Mouse (Mus musculus) neural tube, embryonic 14.5 days (tissue): Measurements from ENCODE around the gene Ppif. TPM values are rescaled to one million over a fixed set of nuclear protein-coding genes. Genes with fewer than 3 reads are reported as not detected.

Source experiments
- ATAC-seq: fragments of 200-750 bp; cut with Nextera tagmentation; 2 replicates; pipeline ENCODE4 v1.8.0; 2017; ENCODE audit warnings: low read depth, mild to moderate bottlenecking, moderate TSS enrichment, moderate library complexity
- H3K27ac ChIP-seq: fragments of 300-500 bp; sonication (generic); 2 replicates; pipeline ENCODE4 v1.5.1; 2014; ENCODE audit warnings: low read depth, mild to moderate bottlenecking, control low read depth, low read length, moderate library complexity, mixed read lengths
- H3K27me3 ChIP-seq: fragments of 300-500 bp; sonication (generic); 2 replicates; pipeline ENCODE4 v1.6.1; 2014; ENCODE audit warnings: low read length; ENCODE audit not compliant: control insufficient read depth, insufficient read depth
- H3K36me3 ChIP-seq: fragments of 300-500 bp; sonication (generic); 2 replicates; pipeline ENCODE4 v1.6.1; 2014; ENCODE audit warnings: low read length, mixed read lengths; ENCODE audit not compliant: control insufficient read depth, insufficient read depth
- H3K4me1 ChIP-seq: fragments of 300-500 bp; sonication (generic); 2 replicates; pipeline ENCODE4 v1.6.1; 2014; ENCODE audit warnings: low read length; ENCODE audit not compliant: control insufficient read depth, insufficient read depth
- H3K4me2 ChIP-seq: fragments of 300-500 bp; sonication (generic); 2 replicates; pipeline ENCODE4 v1.6.1; 2014; ENCODE audit warnings: mild to moderate bottlenecking, low read depth, low read length, control low read depth
- H3K4me3 ChIP-seq: fragments of 300-500 bp; sonication (generic); 2 replicates; pipeline ENCODE4 v1.5.1; 2014; ENCODE audit warnings: low read depth, low read length, control low read depth, mixed read lengths
- H3K9ac ChIP-seq: fragments of 300-500 bp; sonication (generic); replicated peaks from 2 replicates; pipeline ENCODE4 v1.6.1; 2014; ENCODE audit warnings: low read depth, mild to moderate bottlenecking, control low read depth, low read length, mixed read lengths
- H3K9me3 ChIP-seq: fragments of 300-500 bp; sonication (generic); 2 replicates; pipeline ENCODE4 v1.6.1; 2016; ENCODE audit warnings: low read length; ENCODE audit not compliant: control insufficient read depth
- WGBS: fragments of 180-500 bp; shearing (Covaris S2); extraction: QIAGEN DNeasy Blood & Tissue Kit; methylation state at CpG from one replicate; pipeline ENCODE4 v1.1.7; 2014; 5-methylcytosine and 5-hydroxymethylcytosine counted together
- polyA plus RNA-seq: library from polyadenylated mRNA; unstranded; fragments of >200 nt; fragmentation: Nextera tagmentation; extraction: Ambion mirVana; gene quantifications from 2 replicates; pipeline ENCODE4 v1.2.1, GENCODE M21; 2014

The Ppif gene
- polyA plus RNA-seq, 1 experiment from 2014 or later = 41.2 TPM

DNA sequence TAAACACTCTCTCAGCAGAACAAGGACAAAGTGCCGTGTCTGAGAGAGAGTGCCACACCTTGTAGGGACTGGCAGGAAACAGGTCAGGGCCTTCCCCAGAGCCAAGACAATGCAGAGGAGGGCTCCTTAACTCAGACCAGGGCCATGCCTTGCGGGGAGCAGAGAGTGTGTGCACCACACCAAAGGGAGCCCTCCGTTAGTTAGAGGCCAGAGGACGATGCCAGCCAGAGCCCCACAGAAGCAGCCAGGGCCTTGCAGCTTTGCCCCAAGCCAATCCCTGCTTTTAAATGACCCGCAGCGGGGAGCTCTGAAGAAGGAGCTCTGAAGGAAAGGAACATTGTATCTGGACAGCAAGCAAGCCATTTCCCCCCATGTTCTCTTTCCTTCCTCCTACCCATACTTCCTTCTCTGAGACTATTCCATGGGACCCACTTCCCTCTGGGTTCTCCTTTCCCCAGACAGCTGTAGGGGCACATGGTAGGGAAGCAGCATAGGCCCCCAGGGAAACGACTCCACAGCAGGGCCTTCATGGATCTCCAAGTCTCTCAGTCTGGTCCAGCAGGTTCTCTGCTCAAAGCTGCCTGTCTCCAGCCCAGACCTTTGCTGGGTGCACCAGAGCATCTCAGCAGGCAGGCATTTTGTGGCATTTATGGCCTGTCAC is 30.2 kb upstream of the Ppif start:
- Histone ChIP-seq H3K27me3 (no peaks in the 10 kb centered on the region), H3K4me3 (no peak overlapping the region), H3K4me2 (no peak overlapping the region), H3K9me3 (no peaks in the 10 kb centered on the region), H3K36me3 (peaks cover 55% of the 10 kb centered on the region), H3K27ac (no peak overlapping the region), H3K4me1 (no peaks in the 10 kb centered on the region), H3K9ac (no peak overlapping the region)
- WGBS = 82% methylated on average over 7 of the region's 7 CpGs
- no peak for ATAC-seq

DNA sequence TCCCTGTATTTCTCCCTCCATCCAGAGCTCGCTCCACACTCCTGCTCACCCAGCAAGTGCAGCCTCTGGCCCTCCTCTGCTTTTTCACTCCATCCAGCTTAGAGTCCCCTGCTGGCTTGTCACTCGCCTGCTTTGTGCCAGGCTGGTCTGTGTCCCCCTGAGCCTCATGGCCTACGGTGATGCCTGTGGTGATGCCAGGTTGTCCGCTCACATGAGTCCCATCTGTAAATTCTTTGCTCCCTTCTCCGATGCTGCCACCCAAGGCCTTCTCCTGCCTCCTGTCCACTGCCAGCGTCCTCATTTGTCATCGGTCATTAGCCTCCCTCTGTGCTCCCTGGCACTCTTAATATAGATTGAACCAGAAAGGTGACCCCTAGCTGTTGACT is 29.7 kb upstream of the Ppif start:
- Histone ChIP-seq H3K9me3 (no peaks in the 10 kb centered on the region), H3K4me1 (no peaks in the 10 kb centered on the region), H3K9ac (no peak overlapping the region; the same call in 1 of the 2 replicates), H3K4me3 (no peak overlapping the region), H3K27ac (peak overlapping the region; percentile 35; the same call in 1 of the 2 replicates), H3K4me2 (no peak overlapping the region), H3K36me3 (peaks cover 49% of the 10 kb centered on the region), H3K27me3 (no peaks in the 10 kb centered on the region)
- 53% methylated on average over 7 of the region's 7 CpGs for WGBS
- ATAC-seq = no peak

DNA sequence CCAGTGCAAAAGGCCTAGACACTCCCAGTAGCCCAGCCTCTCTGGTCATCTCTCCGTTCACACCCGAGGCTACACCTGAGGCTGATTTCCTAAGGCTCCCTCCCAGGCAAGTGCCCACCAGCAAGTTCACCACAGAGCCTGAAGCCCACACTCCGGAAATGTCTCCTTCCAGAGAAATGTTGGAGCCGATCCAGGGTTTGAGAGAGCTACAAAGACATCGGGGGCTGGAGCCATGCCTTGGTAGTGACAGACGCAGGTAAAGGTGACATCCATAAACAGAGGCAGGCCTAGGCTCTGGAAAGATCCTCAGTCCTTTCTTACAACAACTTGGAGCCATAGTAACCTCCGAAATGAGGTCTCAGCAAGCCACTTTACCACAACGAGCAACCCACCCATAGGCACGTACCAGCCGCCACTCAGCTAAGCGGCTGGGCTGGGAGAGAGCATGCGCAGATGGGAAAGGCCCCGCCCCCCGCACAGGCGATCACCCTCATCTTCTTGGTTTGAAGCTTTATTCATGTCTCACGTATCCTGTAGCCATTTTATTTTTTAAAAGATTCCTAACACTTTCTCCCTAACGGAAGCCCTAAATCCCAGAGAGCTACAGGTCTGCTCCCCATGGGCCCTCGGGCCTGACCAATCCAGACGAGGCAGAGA is 28.5 kb upstream of the Ppif start:
- Histone ChIP-seq H3K4me3 (no peak overlapping the region), H3K4me2 (no peak overlapping the region), H3K4me1 (no peaks in the 10 kb centered on the region), H3K9ac (no peak overlapping the region), H3K9me3 (no peaks in the 10 kb centered on the region), H3K27me3 (no peaks in the 10 kb centered on the region), H3K27ac (no peak overlapping the region), H3K36me3 (peaks cover 43% of the 10 kb centered on the region)
- 72% methylated on average over 19 of the region's 19 CpGs for WGBS
- ATAC-seq = no peak

DNA sequence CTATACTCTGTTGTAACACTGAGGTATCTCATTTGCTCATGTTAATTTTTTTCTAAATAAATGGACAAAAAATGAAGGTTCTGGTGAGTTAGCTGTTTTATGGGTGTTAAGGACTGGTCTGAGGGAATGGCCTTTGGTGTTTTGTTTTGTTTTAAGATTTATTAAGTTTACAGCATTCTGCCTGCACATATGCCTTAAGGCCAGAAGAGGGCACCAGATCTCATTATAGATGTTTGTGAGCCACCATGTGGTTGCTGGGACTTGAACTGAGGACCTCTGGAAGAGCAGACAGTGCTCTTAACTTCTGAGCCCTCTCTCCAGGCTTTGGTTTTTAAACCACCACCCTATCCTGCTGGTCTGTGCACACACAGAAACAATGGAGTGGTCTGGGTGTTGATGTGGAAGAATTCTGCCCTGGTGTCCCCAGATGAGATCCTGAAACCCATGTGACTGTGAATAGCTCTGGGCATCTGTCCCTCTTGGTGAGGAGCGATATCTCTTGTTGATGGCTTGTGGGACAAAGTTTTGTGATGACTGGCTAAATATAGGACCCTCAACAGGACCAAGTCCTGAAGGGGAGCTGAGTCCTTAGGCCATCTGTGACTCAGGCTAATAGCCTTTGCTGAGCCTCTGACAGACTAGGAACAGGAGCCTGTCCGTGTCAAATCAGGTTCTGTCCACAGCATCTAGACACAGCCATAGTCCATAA is 27.1 kb upstream of the Ppif start:
- Histone ChIP-seq H3K4me1 (no peaks in the 10 kb centered on the region), H3K4me2 (no peak overlapping the region), H3K27ac (no peak overlapping the region), H3K9ac (no peak overlapping the region), H3K9me3 (no peaks in the 10 kb centered on the region), H3K27me3 (no peaks in the 10 kb centered on the region), H3K36me3 (peaks cover 34% of the 10 kb centered on the region), H3K4me3 (no peak overlapping the region)
- 87% methylated on average over 2 of the region's 2 CpGs for WGBS
- no peak for ATAC-seq

DNA sequence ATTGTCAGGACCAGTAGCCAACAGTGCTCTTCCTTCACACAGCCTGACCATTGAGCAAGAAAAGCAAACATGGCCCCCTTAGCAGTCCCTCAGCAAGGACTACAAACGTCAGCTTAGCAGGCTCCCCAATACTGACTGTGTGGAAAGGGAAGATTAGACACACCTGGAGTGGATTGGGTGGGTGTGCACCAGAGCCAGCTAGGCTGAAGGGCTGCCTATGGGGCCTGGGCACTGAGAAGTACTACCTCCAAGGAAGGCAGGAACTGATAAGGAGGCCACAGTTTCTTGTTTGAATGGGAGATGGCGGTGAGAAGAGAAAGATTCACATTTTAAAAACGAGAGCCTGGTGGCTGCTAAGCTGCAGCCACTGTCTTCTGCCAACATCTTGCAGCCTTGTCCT is 26.4 kb upstream of the Ppif start:
- ATAC-seq = no peak
- WGBS = 82% methylated on average over 3 of the region's 3 CpGs
- no peak overlapping the region for H3K27ac ChIP-seq

DNA sequence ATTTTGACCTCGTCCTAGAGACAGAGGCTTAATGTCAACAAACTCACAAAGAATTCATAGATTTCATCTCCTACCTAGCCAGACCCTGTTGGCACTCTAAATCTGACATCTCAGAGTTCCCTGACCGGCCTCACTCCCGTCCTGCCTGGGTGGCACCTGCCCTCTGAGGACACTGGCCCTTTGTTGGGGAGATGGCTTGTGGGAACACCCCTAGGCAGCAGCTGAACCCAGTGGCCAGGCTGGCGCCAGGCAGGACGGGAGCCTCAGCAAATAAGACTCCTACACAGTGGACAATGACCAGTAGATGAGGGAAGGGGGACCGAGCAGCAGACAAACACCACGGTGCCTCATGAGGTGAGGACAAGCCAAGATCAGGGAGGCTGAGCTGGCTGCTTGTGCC is 14.3 kb upstream of the Ppif start:
- no peaks in the 10 kb centered on the region for H3K36me3 ChIP-seq
- WGBS = 69% methylated on average over 7 of the region's 7 CpGs
- no peaks in the 10 kb centered on the region for H3K27me3 ChIP-seq
- no peak overlapping the region for H3K9ac ChIP-seq
- no peaks in the 10 kb centered on the region for H3K9me3 ChIP-seq
- H3K4me2 ChIP-seq = no peak overlapping the region
- no peak for ATAC-seq
- H3K4me1 ChIP-seq = no peaks in the 10 kb centered on the region
- no peak overlapping the region for H3K4me3 ChIP-seq
- no peak overlapping the region for H3K27ac ChIP-seq

More for the DNA sequence above, 26.4 kb upstream of the Ppif start:
- H3K9ac ChIP-seq = no peak overlapping the region
- no peaks in the 10 kb centered on the region for H3K27me3 ChIP-seq
- H3K4me1 ChIP-seq = no peaks in the 10 kb centered on the region
- H3K36me3 ChIP-seq = peaks cover 26% of the 10 kb centered on the region
- no peak overlapping the region for H3K4me2 ChIP-seq
- H3K4me3 ChIP-seq = no peak overlapping the region
- H3K9me3 ChIP-seq = no peaks in the 10 kb centered on the region

DNA sequence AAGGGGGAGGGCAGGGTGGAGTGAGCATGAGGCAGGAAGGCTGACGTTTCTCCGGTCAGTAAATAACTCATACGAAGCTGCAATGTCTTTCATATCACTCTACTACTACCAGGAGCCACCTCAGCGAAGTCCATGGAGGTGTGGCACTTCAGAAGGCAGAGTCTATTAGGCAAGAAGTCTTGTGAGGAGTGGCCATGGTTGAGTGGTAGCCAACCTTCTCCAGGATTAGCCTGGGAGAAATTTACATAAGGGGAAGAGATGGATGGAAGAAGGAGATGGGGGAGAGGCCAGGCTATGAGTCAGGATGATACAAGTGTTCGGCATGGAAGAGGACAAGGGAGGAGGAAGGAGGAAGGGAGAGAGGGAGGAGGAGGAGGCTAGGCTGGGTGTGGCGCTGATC is 11.9 kb upstream of the Ppif start:
- no peak overlapping the region for H3K4me3 ChIP-seq
- WGBS = 79% methylated on average over 6 of the region's 6 CpGs
- H3K36me3 ChIP-seq = no peaks in the 10 kb centered on the region
- H3K9ac ChIP-seq = no peak overlapping the region
- no peak for ATAC-seq
- H3K27ac ChIP-seq = no peak overlapping the region
- H3K27me3 ChIP-seq = no peaks in the 10 kb centered on the region
- no peak overlapping the region for H3K4me2 ChIP-seq
- no peaks in the 10 kb centered on the region for H3K4me1 ChIP-seq
- H3K9me3 ChIP-seq = no peaks in the 10 kb centered on the region

DNA sequence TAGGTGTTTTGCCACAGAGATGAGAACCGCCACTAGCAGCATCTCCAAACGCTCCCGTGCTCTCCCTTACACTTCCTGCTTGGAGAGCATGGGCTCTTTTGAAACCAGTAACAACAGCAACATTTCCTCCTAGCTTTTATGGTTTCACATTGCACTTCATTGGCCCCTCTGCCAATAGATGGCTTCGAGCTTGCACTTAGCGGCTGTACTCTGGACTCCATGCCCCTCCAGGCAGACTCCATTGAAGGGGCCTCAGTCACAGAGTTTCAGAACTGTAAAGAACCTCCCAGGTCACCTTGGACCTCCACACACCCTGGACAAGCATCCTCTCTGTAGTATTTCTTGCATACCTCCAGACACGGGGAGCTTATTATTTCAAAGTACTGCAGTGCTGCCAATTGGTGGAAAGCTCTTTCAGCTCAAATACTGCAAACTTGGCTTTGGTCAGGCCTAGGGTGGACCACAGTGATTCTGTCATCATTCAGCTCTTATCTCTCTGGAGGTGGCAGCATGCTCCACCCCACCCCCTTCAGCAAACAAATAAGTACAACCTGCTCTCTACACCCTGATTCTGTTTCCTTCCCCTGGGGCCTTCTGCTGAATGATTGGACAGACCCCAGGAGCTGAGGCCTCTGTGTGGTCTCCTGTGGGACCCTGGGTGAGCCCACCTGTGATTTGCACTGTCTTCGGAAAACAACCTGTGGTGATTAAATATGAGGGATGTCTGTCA is 7.6 kb upstream of the Ppif start:
- no peaks in the 10 kb centered on the region for H3K9me3 ChIP-seq
- H3K27me3 ChIP-seq = no peaks in the 10 kb centered on the region
- no peaks in the 10 kb centered on the region for H3K36me3 ChIP-seq
- H3K4me2 ChIP-seq = no peak overlapping the region
- no peak overlapping the region for H3K4me3 ChIP-seq
- no peaks in the 10 kb centered on the region for H3K4me1 ChIP-seq
- no peak overlapping the region for H3K27ac ChIP-seq
- no peak for ATAC-seq
- H3K9ac ChIP-seq = no peak overlapping the region
- WGBS = 64% methylated on average over 7 of the region's 7 CpGs
